Mouse (Mus musculus): ENCODE results near the gene Smg9.

Gene Smg9

DNA sequence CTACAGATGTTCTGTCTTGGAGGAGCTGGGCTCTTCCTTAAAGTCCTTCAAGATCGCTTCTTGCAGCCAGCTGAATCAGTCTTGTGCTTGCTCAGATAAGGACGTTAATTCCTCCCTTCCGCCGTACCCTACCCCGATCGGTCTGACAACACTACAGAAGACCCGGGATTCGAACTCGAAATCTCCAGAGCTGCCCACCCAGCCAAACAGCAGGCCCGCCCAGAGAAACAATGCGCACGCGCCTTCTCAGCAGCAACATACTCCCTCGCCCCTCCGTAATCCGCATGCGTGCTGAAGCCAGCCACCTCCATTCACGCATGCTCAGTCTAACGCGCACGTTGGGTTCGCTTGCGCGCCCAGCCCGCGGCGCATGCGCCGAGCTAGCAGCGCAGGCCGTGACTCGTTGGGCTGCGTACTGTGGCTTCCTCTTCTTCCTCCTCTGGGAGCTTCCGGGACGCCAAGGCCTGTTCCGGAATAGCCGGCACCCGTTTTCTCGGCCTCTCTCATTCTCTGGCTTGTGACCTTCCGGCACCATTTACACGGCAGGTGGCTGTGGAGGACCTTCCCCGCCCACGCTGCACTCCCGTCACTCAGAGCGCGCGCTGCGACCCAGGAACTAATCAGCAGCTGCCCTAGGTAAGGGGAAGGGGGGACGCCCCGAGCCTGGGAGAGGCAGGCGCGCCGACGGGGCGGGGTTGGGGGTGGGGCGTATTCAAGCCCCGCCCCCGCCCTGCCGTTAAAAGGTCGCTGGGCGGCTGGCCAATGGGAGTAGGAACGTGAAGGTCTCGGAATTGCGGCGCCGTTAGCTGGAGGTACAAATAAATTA is at the start of gene Smg9:
TSS of gene Smg9 (plus strand) at position 364 of the 826 bp plus-strand sequence.
- peak; percentile 97 for DNase-seq (ENCODE audit: low spot score)

DNA sequence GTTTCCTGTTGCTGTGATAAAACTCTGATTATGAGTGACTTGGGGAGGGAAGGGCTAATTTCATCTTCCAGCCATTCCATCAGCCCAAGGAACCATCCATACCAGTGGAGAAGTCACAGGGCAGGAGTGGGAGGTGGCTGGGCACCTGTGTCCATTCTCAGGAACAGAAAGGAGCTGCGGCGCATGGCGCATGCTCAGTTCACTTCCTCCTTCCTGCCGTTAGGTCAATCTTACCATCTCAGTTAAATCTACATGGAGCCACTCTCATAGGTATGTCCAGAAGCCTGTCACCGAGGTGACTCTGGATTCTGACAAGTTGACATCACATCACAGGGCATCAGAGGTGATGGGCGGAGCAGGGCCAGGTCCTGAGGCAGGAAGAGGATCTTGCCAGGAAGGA is 43.8 kb upstream of the Smg9 start:
- no peak for DNase-seq (ENCODE audit: low spot score)

DNA sequence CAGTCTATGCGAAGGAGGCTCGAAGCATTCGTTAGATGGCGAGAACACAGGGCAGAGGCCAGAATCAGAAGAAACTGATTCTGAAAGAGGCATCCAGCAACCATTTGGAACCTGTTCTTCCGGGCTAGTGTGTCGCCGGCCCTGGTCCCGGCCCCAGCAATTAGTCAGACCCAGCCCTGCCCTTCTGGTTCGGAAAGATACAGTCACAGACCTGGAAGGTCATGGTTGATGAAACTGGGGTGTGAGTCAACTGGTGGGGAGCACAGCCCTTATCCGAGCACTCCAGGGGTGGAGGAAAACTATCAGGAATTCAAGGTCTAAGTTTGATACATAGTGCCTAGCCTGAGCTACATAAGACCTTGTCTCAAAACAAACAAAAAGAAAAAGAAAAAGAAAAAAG is 43.3 kb upstream of the Smg9 start:
- no peak for DNase-seq (ENCODE audit: low spot score)

DNA sequence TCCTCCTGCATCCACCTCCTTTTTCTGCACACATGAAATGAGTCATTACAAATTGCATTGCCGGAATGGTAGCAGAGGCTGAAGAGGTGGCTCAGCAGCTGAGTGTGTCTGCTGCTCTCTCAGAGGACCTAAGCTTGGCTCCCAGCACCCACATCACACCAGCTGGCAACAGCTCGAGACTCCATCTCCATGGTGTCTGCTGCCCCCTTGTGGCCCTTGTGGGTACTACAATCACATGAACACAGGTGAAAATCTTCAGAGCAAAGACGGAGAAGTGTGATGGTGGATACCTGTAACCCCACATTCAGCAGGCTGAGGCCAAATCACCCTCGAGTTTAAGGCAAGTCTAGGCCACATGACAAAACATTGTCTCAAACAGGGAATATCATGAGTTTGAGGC is 41.5 kb upstream of the Smg9 start:
- no peak for DNase-seq (ENCODE audit: low spot score)

DNA sequence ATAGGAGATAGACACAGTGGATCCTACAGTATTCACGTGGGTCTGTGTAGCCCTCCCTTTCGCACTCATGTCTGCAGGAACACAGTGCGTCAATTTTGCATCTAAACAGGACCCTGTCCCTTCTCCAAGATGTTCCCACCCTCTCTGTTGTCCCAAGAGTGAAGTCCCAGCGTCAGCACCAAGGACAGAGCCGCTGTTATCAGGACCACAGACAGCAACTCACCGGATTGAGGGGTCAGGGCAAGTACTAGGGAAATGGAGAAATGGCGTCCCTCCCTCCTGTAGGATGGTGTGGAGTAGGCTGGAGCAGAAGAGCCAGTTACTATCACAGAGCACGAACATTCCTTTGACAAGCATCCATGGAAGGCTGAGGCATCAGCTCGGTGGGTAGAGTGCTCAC is 40.1 kb upstream of the Smg9 start:
- no peak for DNase-seq (ENCODE audit: low spot score)

DNA sequence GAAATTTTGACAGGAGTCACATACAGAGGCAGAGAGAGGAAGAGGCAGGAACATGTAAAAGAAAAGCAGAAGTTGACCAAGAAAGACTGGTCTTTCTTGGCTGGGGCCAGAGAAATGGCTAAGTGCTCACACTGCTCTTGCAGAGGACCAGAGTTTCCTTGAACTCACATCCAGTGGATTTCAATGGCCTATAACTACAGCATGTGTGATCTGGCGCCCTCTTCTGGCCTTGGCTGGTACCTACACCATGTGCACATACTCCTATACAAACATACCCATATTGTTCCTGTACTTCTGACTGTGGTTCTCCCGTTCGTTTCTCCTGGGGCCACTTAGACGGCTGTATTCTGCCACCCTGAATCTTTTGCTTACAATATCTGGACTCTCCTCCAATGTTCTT is 38.4 kb upstream of the Smg9 start:
- no peak for DNase-seq (ENCODE audit: low spot score)

DNA sequence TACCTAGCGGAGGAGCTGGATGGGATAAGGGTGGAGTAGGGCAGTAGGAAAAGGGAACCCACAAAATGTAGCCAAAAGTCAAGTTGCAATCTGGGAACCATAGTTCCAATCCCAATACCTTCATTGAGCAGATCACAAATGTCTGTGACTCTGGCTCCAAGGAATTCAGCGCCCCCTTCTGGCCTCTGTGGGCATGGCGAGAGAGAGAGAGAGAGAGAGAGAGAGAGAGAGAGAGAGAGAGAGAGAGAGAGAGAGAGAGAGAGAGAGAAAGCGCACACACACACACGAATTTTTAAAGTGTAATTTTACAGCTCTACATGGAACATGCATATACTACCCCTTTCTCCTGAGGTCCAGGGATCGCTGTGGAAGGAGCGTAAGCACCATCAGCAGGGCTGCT is 36.2 kb upstream of the Smg9 start:
- DNase-seq (ENCODE audit: low spot score) = peak; percentile 65

DNA sequence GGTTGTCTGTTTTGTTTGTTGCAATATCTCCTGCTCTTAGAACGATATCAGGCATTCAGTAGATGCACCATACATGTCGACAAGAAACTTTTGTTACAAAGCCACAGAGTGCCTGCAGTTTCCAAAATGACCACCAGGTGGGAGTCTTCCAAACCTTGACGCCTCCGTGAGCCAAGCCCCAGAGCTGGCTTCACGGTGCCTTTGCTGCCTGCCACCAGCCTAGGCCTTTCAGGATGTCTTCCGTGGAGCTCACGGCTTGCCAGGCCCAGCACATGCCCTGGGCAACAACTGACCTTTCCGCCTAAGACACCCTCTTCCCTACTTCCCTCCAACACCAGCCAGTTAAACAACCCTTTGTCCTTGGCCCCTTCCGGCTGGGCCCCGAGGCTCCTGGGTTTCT is 34.6 kb upstream of the Smg9 start:
- DNase-seq (ENCODE audit: low spot score) = peak; percentile 87

DNA sequence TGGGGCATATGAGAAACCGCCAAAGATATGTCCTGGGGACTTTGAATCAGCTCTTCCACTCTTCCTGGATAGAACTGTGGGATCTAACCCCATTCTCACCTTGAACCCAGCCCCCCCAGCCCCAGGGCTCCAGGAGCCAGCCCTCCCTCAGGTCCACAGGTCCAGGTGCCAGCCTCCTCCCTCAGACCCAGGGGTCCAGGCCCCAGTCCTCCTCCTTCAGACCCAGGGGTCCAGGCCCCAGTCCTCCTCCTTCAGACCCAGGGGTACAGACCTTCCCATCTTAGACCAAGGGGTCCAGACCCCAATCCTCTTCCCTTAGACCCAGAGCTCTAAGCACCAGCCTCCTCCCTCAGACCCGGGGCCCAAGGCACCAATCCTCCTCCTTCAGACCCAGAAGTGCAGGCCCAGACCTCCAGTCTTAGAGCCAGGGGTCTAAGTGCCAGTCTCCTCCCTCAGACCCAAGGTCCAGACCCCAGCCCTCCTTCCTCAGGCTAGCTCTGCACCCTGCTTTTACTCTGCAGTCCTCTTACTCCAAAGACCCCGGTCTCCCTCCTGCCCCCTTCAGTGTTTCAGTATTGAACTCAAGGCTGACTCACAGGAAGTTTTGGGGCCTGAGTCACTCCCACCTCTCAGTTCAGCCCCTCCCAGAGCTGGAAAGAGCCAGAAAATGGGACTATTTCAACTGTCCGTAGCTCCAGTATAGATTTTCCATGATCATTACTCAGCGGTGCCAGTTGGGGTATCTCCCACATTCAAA is 34.0 kb upstream of the Smg9 start:
- DNase-seq (ENCODE audit: low spot score) = no peak

DNA sequence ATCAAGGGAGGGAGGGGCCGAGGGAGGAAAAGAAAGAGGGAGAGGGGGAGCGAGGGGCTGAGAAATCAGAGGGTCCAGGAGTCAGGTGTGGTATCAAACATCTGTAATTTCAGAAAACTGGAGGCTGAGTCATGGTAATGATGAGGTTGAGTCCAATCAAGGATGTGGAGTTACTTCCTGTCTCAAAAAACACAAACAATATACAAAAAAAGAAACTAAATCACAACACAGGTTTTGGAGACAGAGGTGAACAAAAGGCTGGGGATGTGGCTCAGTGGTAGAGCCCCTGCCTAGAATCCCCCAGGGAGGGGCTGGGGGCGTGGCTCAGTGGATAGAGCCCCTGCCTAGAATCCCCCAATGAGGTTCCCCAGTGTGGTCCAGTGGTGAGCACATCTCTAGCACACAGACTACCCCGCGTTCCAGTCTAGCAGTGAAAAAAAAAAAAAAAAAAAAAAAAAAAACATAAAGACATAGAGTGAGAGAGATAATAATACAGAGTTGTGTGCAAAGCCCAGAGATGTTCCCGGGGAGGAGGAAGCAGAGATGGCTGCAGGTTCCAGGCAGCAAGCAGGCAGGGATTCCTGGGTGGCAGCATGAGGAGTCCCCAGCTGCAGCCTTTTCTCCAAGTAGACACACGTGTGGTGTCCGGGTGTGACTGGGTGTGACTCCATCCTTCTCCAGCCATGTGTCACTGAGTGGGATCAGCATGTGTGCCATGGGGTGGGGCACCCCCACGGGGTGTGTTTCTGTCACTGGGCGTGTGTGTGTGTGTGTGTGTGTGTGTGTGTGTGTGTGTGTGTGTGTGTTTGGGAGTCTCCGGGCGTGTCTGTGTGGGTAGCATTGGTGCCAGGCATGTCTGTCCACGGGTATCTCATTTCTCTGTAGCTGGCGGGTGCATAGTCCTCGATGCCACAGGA is 32.4 kb upstream of the Smg9 start:
- DNase-seq (ENCODE audit: low spot score) = no peak

DNA sequence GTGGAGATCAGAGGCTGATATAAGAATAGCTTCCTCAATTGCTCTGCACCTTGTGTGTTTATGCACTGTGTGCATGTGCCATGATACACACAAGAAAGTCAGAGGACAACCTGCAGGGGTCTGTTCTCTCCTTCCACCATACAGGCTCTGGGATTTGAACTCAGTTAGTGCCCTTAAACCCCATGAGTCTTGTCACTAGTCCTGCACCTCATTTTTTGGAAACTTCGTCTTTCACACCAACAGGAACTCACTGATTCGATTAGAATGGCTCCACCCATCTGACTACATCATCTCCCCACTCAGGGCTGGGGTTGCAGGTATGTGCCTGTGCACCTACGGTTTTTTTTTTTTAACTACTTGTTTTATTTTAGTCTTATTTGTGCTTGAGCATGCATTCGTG is 31.2 kb upstream of the Smg9 start:
- DNase-seq (ENCODE audit: low spot score) = no peak

DNA sequence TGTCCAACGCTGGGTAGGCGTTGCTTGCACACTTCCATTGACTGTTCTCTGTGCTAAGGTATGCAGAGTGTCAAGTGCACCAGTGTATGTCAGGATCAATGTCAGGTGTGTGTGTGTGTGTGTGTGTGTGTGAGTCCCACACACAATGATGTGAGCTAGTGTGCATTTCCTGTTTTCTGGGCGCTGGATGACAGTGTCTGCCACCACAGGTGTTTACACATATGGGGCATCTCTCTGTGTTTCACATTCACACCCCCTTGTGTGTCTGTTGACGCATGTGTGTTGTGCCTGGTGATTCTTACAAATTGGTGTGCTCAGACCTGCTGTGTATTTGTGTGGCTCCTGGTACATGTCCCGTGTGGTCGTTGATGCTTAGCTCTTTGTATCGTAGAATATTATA is 30.5 kb upstream of the Smg9 start:
- DNase-seq (ENCODE audit: low spot score) = peak; percentile 51

DNA sequence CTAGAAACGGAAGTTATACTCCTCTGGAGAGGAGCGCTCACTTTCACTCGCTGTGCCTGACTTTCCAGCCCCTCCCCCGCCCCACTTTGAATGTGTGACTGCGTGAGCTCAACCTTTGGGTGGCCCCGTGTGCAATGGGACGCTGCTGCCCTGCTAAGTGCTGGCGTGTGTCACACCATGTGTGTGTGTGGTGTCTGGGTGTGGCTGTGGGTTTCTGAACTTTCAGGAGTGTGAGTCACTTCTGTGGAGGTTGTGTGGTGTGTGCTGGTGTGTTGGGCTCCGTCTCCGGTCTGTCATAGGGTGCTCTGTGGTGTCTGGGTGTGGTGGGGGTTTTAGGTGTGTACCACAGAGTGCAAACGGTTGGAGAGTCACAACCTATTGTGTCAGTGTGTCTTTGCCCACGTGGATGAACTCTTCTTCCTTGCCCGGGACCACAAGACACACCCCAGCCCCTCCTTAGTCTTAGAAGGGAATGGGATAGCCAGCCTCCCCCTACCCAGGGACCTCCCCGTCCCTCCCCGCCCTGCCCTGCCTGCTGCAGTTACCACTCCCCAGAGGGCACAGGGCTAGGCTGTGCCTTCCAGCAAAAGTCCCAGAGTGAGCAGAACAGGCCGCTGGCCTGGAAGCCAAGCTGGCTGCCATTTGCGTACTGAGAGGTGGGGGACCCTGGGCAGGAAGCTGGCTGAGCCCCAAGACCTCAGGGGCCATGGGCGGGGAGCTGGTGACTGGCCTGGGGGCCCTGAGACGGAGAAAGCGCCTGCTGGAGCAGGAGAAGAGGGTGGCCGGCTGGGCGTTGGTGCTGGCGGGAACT is 29.5 kb upstream of the Smg9 start, which contains the start of gene Kcnn4:
TSS of gene Kcnn4 (plus strand) at position 533 of the 811 bp plus-strand sequence.
- peak; percentile 93 for DNase-seq (ENCODE audit: low spot score)

DNA sequence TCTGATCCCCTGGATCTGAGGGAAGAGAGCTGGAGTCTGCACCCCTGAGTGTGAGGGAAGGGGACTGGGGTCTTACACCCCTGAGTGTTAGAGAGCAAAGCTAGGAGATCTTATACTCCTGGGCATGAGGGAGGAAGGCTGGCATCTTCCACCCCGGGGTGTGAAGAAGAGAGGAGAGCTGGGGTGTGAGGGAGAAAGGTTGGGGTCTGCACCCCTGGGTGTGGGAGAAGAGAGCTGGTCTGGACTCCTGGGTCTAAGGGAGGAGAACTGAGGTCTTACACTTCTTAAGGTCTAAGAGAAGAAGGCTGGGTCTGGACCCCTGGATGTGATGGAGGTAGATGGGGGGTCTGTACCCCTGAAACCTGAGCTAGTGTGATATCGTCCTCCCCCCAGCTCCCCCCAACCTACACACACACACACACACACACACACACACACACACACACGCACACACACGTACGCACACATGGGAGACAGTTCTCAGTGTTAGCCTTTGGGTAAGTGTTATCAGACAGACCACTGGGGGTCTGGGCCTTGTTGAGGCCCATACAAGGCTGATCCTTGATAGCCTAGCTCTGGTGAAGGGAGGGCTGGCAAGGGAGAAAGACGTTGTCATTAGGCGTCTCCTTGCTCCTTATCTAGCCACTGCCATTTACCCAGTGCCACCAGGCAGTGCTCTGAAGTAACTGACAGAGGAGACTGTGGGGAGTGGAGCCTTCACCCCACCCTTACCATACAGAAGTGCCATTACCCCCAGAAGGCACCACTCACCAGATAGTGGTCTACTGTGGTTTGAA is 28.2 kb upstream of the Smg9 start:
- DNase-seq (ENCODE audit: low spot score) = no peak

DNA sequence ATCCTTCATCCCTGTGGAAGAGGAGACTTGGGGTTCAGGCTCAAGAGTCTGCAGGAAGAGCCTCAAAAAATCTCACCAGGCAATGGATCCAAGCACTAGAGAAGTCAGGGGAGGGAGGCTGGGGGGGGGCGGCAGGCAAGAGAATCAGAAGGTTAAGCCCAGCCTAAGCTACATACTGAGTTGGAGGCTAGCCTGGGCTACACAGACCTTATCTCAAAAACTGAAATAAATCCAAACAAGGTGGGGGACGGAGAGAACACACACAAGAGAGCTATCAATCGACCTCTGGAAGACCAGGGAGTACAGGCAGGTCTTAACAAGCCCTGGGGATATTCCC is 27.6 kb upstream of the Smg9 start:
- no peak for DNase-seq (ENCODE audit: low spot score)

DNA sequence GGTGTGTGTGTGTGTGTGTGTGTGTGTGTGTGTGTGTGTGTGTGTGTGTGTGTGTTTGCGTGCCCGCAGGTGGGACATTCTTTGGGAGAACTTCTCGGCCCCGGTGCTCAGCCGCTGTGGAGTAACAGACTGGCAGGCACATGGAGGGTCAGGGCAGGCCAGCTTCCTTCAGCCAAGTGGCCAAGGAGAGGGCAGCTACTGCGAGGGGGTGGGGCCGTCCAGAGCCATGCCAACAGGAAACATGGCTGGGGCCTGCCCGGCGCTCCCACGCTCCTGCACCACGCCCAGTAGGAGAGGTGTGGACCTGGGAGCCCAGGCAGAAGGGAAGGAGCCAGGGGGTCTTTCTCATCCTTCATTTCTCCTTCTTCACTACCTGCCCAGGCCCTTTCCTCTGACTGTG is 27.1 kb upstream of the Smg9 start:
- no peak for DNase-seq (ENCODE audit: low spot score)

DNA sequence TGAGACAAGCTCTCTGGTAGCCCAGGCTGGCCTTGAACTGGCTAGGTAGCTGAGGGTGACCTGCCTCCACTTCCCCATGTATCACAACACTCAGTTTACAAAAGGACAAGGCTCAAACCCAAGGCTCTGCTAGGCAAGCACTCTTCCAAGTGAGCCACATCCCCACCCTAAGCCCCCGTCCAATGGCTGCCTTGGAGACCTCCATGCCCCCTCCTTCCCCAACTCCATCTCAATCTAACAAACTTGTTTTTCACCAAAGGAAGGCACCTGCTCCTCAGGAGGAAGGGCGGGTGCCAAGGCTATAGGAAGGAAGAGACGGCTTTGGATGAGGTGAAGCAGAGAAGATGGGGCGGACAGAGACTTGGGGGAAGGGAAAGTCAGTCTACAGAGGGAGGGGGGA is 26.6 kb upstream of the Smg9 start:
- peak; percentile 45 for DNase-seq (ENCODE audit: low spot score)

DNA sequence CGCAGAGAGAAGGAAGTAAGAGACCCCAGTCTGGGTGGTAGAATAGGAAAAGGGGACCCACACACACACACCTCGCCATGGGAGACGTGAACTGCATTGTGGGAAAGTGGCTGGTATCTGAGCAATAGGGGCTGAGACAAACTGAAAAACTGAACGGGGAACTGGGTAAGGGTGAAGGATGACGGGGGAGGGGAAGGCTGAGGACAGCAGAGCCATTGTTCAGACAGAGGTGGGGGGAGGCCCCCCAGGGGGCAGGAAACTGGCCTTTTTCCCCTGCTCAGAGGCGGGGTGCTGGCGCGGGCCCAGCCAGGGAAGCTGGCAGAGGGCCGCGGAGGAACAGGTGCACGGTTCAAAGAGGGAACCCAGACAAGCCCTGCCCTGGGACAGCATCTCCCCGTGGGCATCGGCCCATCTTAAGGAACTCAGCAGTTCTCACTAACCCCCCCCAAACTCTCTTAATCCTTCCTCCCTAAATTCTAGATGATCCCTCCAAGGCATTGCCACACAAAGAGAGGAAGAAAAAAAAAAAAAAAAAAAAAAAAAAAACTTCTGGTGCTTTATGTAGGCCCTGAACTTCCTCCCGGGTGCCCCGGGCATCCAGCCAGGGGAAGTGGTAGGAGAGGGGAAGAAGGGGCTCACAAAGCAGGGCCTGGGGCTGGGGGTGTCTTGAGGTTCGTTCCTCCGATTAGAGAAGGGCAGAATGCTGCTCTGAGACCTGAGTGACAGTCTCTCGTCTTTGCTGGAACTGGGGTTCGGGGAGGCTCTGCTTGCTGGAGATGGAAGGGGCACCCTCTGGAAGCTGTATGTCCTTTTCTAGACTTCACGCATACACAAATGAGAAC is 25.7 kb upstream of the Smg9 start:
- peak; percentile 82 for DNase-seq (ENCODE audit: low spot score)

DNA sequence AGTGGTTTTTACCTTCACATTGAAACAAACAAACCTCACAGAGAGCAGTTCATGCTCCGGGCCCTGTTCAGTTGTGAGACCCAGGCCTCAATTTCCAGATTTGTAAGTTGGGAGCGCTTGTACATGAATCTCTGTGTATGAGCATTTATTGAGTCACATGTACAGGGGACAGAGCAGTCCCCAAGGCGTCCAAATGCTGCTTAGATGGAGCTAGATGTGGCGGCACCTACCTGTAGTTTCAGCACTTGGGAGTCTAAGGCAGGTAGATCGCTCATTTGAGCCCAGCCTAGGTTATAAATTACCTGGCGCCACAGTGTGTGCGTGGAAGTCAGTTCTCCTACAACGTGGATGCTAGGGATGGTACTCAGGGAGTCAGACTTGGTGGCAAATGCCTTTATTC is 23.0 kb upstream of the Smg9 start:
- DNase-seq (ENCODE audit: low spot score) = no peak

All from T-cell, adult 2 months (primary cell).